Comparison of ENCODE assay signal across 8 mouse cellular contexts in the genomic region with DNA sequence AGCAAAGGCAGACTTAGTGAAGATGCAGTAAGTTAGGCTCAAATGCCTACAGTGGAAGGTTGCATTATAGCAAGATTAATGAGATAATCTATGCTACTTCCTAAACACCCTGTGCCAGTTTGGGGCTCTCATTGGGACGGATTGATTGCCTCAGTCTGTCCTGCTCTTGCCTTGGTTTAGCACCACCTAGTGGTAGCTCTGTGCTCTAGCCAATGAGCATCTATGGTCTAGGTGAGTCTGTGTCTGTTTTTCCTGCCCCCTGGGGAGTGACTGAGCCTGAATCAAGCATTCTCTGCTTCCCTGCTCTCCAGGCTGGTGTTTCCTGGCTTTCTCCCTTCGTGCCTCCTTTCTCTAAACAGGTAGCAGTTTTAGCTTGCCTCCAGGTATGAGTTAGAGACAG. TPM values are rescaled to one million over a fixed set of nuclear protein-coding genes. Genes with fewer than 3 reads are reported as not detected.
DNase-seq lines count a peak whose midpoint lies in the region; ATAC-seq and TF ChIP-seq lines count a peak whose summit lies in the region.

No protein-coding gene starts in this region.

- H3K36me3 ChIP-seq in heart, embryonic 10.5 days, result peaks cover 32% of the 10 kb centered on the region
- peaks cover 30% of the 10 kb centered on the region for H3K36me3 ChIP-seq in embryonic facial prominence, embryonic 15.5 days
- peaks cover 53% of the 10 kb centered on the region for H3K36me3 ChIP-seq in hindbrain, embryonic 10.5 days
- H3K36me3 ChIP-seq in midbrain, embryonic 11.5 days (ENCODE audit: control insufficient read depth, insufficient read depth, low read length), result no peaks in the 10 kb centered on the region
- peaks cover 8% of the 10 kb centered on the region; the same call in 1 of the 2 replicates for H3K36me3 ChIP-seq in stomach, postnatal 0 days (ENCODE audit: control insufficient read depth, insufficient read depth, low read length)

- TF ChIP-seq CTCF in stomach, postnatal 0 days (IDR thresholded peaks at IDR 0.05; ENCODE audit: low read depth), result peak; percentile 97

- H3K9ac ChIP-seq in embryonic facial prominence, embryonic 15.5 days, result no peak overlapping the region
- H3K9ac ChIP-seq in midbrain, embryonic 11.5 days (ENCODE audit: low read length), result no peak overlapping the region
- H3K9ac ChIP-seq in stomach, postnatal 0 days (ENCODE audit: low read length), result no peak overlapping the region

- TF ChIP-seq EP300 in stomach, postnatal 0 days (optimal IDR thresholded peaks at IDR 0.05), result no peak

- no peak overlapping the region for H3K4me3 ChIP-seq in heart, embryonic 10.5 days
- no peak overlapping the region for H3K4me3 ChIP-seq in embryonic facial prominence, embryonic 15.5 days (replicated peaks)
- H3K4me3 ChIP-seq in hindbrain, embryonic 10.5 days, result no peak overlapping the region
- H3K4me3 ChIP-seq in midbrain, embryonic 11.5 days (ENCODE audit: low read depth, low read length), result no peak overlapping the region
- no peak overlapping the region for H3K4me3 ChIP-seq in stomach, postnatal 0 days (ENCODE audit: low read depth, low read length)

- no peaks in the 10 kb centered on the region for H3K27me3 ChIP-seq in heart, embryonic 10.5 days (ENCODE audit: insufficient read depth, poor library complexity, severe bottlenecking)
- no peaks in the 10 kb centered on the region for H3K27me3 ChIP-seq in embryonic facial prominence, embryonic 15.5 days
- H3K27me3 ChIP-seq in hindbrain, embryonic 10.5 days (ENCODE audit: insufficient read depth, poor library complexity, severe bottlenecking), result no peaks in the 10 kb centered on the region
- no peaks in the 10 kb centered on the region for H3K27me3 ChIP-seq in midbrain, embryonic 11.5 days (ENCODE audit: control insufficient read depth, insufficient read depth, low read length)
- H3K27me3 ChIP-seq in stomach, postnatal 0 days (ENCODE audit: control insufficient read depth, insufficient read depth, low read length), result no peaks in the 10 kb centered on the region

- no peak overlapping the region for H3K4me2 ChIP-seq in embryonic facial prominence, embryonic 15.5 days (replicated peaks)
- no peak overlapping the region for H3K4me2 ChIP-seq in midbrain, embryonic 11.5 days
- H3K4me2 ChIP-seq in stomach, postnatal 0 days (replicated peaks; ENCODE audit: low read depth), result no peak overlapping the region

- ATAC-seq in embryonic facial prominence, embryonic 15.5 days (ENCODE audit: insufficient number of reproducible peaks, low FRiP score, low TSS enrichment, low read depth), result peak; percentile 75; the same call in 1 of the 2 replicates
- ATAC-seq in midbrain, embryonic 11.5 days (ENCODE audit: low FRiP score), result peak; percentile 78
- peak; percentile 75 for ATAC-seq in stomach, postnatal 0 days (ENCODE audit: low FRiP score, low TSS enrichment)

- peak; percentile 68 to 77 for DNase-seq in heart, adult 18-20 months
- DNase-seq in heart, embryonic 10.5 days (ENCODE audit: low spot score), result no peak
- peak; percentile 57 to 74 for DNase-seq in adrenal gland, postnatal 36 days
- peak; percentile 56 for DNase-seq in hindbrain, embryonic 10.5 days (ENCODE audit: low spot score)
- DNase-seq in layer of hippocampus, adult 9-11 months, result peak; percentile 67
- peak; percentile 92 for DNase-seq in midbrain, embryonic 11.5 days (ENCODE audit: low spot score, missing footprints)
- DNase-seq in stomach, postnatal 0 days (ENCODE audit: low spot score), result peak; percentile 58

- H3K27ac ChIP-seq in heart, embryonic 10.5 days, result no peak overlapping the region
- no peak overlapping the region for H3K27ac ChIP-seq in embryonic facial prominence, embryonic 15.5 days (replicated peaks)
- no peak overlapping the region for H3K27ac ChIP-seq in hindbrain, embryonic 10.5 days
- H3K27ac ChIP-seq in midbrain, embryonic 11.5 days (ENCODE audit: low read depth, low read length), result no peak overlapping the region
- no peak overlapping the region for H3K27ac ChIP-seq in stomach, postnatal 0 days (replicated peaks)

- H3K9me3 ChIP-seq in heart, embryonic 10.5 days, result no peaks in the 10 kb centered on the region
- no peaks in the 10 kb centered on the region for H3K9me3 ChIP-seq in embryonic facial prominence, embryonic 15.5 days (replicated peaks)
- no peaks in the 10 kb centered on the region for H3K9me3 ChIP-seq in hindbrain, embryonic 10.5 days
- no peaks in the 10 kb centered on the region for H3K9me3 ChIP-seq in midbrain, embryonic 11.5 days (ENCODE audit: control insufficient read depth, low read length)
- H3K9me3 ChIP-seq in stomach, postnatal 0 days (ENCODE audit: control insufficient read depth, low read length), result no peaks in the 10 kb centered on the region

- WGBS in heart, embryonic 10.5 days, result 10% methylated on average over 2 of the region's 2 CpGs
- WGBS in embryonic facial prominence, embryonic 15.5 days, result 4% methylated on average over 2 of the region's 2 CpGs
- 11% methylated on average over 2 of the region's 2 CpGs for WGBS in hindbrain, embryonic 10.5 days
- WGBS in midbrain, embryonic 11.5 days, result 11% methylated on average over 2 of the region's 2 CpGs
- 22% methylated on average over 2 of the region's 2 CpGs for WGBS in stomach, postnatal 0 days

- H3K4me1 ChIP-seq in heart, embryonic 10.5 days, result no peaks in the 10 kb centered on the region; the same call in 1 of the 2 replicates
- H3K4me1 ChIP-seq in embryonic facial prominence, embryonic 15.5 days, result no peaks in the 10 kb centered on the region
- H3K4me1 ChIP-seq in hindbrain, embryonic 10.5 days (replicated peaks), result no peaks in the 10 kb centered on the region
- H3K4me1 ChIP-seq in midbrain, embryonic 11.5 days (ENCODE audit: control insufficient read depth, insufficient read depth, low read length), result no peaks in the 10 kb centered on the region
- H3K4me1 ChIP-seq in stomach, postnatal 0 days (replicated peaks; ENCODE audit: control insufficient read depth, insufficient read depth), result no peaks in the 10 kb centered on the region

RNA-seq across cellular contexts. Expression of a gene that starts 25.2 kb away (rescaled TPM):
- 10 to 100 TPM; 35.2 to 35.4 TPM for total RNA-seq in heart, adult 18-20 months (2021)
- polyA plus RNA-seq in heart, embryonic 10.5 days (2016; fragmentation: Nextera tagmentation; extraction: Ambion mirVana), result 42.6 and 48.6 TPM in 2 replicates
- 100 to 1,000 TPM in 1 of 2 experiments, 10 to 100 TPM in 1; 95.7 to 158 TPM for total RNA-seq in adrenal gland, postnatal 36 days (2021)
- 47.7 and 49.0 TPM in 2 replicates for polyA plus RNA-seq in embryonic facial prominence, embryonic 15.5 days (2015; fragmentation: Nextera tagmentation; extraction: Ambion mirVana)
- polyA plus RNA-seq in hindbrain, embryonic 10.5 days (2016; fragmentation: Nextera tagmentation; extraction: Ambion mirVana), result 35.8 and 44.0 TPM in 2 replicates
- polyA plus RNA-seq in midbrain, embryonic 11.5 days (2014; fragmentation: Nextera tagmentation; extraction: Ambion mirVana), result 53.9 and 63.3 TPM in 2 replicates
- polyA plus RNA-seq in stomach, postnatal 0 days (2015; fragmentation: Nextera tagmentation; extraction: Ambion mirVana), result 33.6 TPM in 2 replicates

RNA-seq across cellular contexts. Expression of a gene that starts 25.8 kb away (rescaled TPM):
- 10 to 100 TPM; 32.8 to 37.1 TPM for total RNA-seq in heart, adult 18-20 months (2021)
- 39.0 and 39.2 TPM in 2 replicates for polyA plus RNA-seq in heart, embryonic 10.5 days (2016; fragmentation: Nextera tagmentation; extraction: Ambion mirVana)
- 10 to 100 TPM; 27.4 to 31.1 TPM for total RNA-seq in adrenal gland, postnatal 36 days (2021)
- polyA plus RNA-seq in embryonic facial prominence, embryonic 15.5 days (2015; fragmentation: Nextera tagmentation; extraction: Ambion mirVana), result 53.8 and 53.9 TPM in 2 replicates
- 49.0 and 53.1 TPM in 2 replicates for polyA plus RNA-seq in hindbrain, embryonic 10.5 days (2016; fragmentation: Nextera tagmentation; extraction: Ambion mirVana)
- 43.3 and 46.4 TPM in 2 replicates for polyA plus RNA-seq in midbrain, embryonic 11.5 days (2014; fragmentation: Nextera tagmentation; extraction: Ambion mirVana)
- polyA plus RNA-seq in stomach, postnatal 0 days (2015; fragmentation: Nextera tagmentation; extraction: Ambion mirVana), result 22.2 and 23.2 TPM in 2 replicates
